Mouse (Mus musculus) liver, postnatal 0 days (tissue): Measurements from ENCODE around the gene Acot10.

Experiments
- CTCF ChIP-seq: sonication (generic); IDR thresholded peaks from 2 replicates; pipeline ENCODE4 v1.5.1; 2016; ENCODE audit warnings: antibody characterized with exemption, low read depth
- EP300 ChIP-seq: IDR thresholded peaks from 2 replicates; pipeline ENCODE4 v1.6.1; 2016; ENCODE audit warnings: antibody characterized with exemption, low read depth, mild to moderate bottlenecking

DNA sequence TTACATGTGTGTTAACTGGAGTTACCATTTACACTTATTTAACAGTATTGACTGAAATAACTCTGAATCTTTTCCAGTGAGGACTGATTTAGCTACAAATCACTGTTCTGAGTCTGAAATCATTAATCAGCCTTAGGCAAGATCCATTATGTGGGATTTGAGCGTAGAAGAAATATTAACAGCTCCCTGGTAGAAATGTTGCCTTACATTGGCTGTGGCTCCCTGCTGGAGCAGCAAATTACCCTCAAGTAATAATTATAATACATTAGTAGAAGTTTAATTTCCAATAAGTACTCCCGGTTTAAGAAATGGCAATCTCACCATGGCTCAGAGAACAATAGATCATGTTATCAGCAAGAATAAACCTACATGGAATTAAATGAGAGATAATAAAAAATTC lies 27.4 kb downstream of the Acot10 start:
- TF ChIP-seq CTCF (no peak), EP300 (no peak)
